Mouse (Mus musculus): ENCODE results near the gene Strn4. TPM values are rescaled to one million over a fixed set of nuclear protein-coding genes. Genes with fewer than 3 reads are reported as not detected.

Strn4 gene
- polyA plus RNA-seq, 1 experiment: 83.0 TPM

- Histone ChIP-seq H3K27me3 (replicated peaks) (peaks cover 5% of the 10 kb centered on the region), H3K4me3 (replicated peaks) (no peak overlapping the region), H3K36me3 (replicated peaks; ENCODE audit: low read length) (peaks cover 62% of the 10 kb centered on the region), H3K9me3 (no peaks in the 10 kb centered on the region), H3K4me1 (peaks cover 31% of the 10 kb centered on the region)
- no peak for TF ChIP-seq FLI1 (IDR thresholded peaks at IDR 0.05; ENCODE audit: low read length)
- no peak for TF ChIP-seq GATA1 (IDR thresholded peaks at IDR 0.05; ENCODE audit: borderline replicate concordance, low read length)
Observed at GRCm38 (mm10) chr7:16871600-16871999, 55.9 kb downstream of the Strn4 start.

- Histone ChIP-seq H3K27me3 (replicated peaks) (peaks cover 9% of the 10 kb centered on the region), H3K4me3 (replicated peaks) (no peak overlapping the region), H3K36me3 (replicated peaks; ENCODE audit: low read length) (peaks cover 53% of the 10 kb centered on the region), H3K9me3 (no peaks in the 10 kb centered on the region), H3K4me1 (peaks cover 38% of the 10 kb centered on the region)
- TF ChIP-seq GATA1 (IDR thresholded peaks at IDR 0.05; ENCODE audit: borderline replicate concordance, low read length): no peak
- TF ChIP-seq FLI1 (IDR thresholded peaks at IDR 0.05; ENCODE audit: low read length): no peak
Observed at GRCm38 (mm10) chr7:16872478-16872877, 56.8 kb downstream of the Strn4 start.

GRCm38 (mm10) chr7:16873392-16873791, 57.7 kb downstream of the Strn4 start:
- H3K36me3 ChIP-seq (replicated peaks; ENCODE audit: low read length): peaks cover 45% of the 10 kb centered on the region
- H3K9me3 ChIP-seq: no peaks in the 10 kb centered on the region
- peaks cover 38% of the 10 kb centered on the region for H3K4me1 ChIP-seq
- peaks cover 9% of the 10 kb centered on the region for H3K27me3 ChIP-seq (replicated peaks)
- H3K4me3 ChIP-seq (replicated peaks): no peak overlapping the region
- no peak for TF ChIP-seq FLI1 (IDR thresholded peaks at IDR 0.05; ENCODE audit: low read length)
- TF ChIP-seq GATA1 (IDR thresholded peaks at IDR 0.05; ENCODE audit: borderline replicate concordance, low read length): no peak

- Histone ChIP-seq H3K9me3 (no peaks in the 10 kb centered on the region), H3K36me3 (replicated peaks; ENCODE audit: low read length) (peaks cover 37% of the 10 kb centered on the region), H3K27me3 (replicated peaks) (peaks cover 11% of the 10 kb centered on the region), H3K4me3 (replicated peaks) (peak overlapping the region; percentile 95), H3K4me1 (peaks cover 39% of the 10 kb centered on the region)
- no peak for TF ChIP-seq FLI1 (IDR thresholded peaks at IDR 0.05; ENCODE audit: low read length)
- TF ChIP-seq GATA1 (IDR thresholded peaks at IDR 0.05; ENCODE audit: borderline replicate concordance, low read length): no peak
Observed at GRCm38 (mm10) chr7:16874190-16874589, 58.5 kb downstream of the Strn4 start.

- no peak for TF ChIP-seq GATA1 (IDR thresholded peaks at IDR 0.05; ENCODE audit: borderline replicate concordance, low read length)
- TF ChIP-seq FLI1 (IDR thresholded peaks at IDR 0.05; ENCODE audit: low read length): no peak
- H3K36me3 ChIP-seq (replicated peaks; ENCODE audit: low read length): peaks cover 31% of the 10 kb centered on the region
- H3K27me3 ChIP-seq (replicated peaks): peaks cover 13% of the 10 kb centered on the region
- peak overlapping the region; percentile 95 for H3K4me3 ChIP-seq (replicated peaks)
- H3K4me1 ChIP-seq: peaks cover 41% of the 10 kb centered on the region
- no peaks in the 10 kb centered on the region for H3K9me3 ChIP-seq
Observed at GRCm38 (mm10) chr7:16874756-16875309, 59.1 kb downstream of the Strn4 start.

DNA sequence AGATGAGACGGTGACA, 59.4 kb downstream of the Strn4 start, which contains the start of gene Dact3:
Gene Dact3 (plus strand): TSS at position 8 of the 16 bp plus-strand sequence.
- Histone ChIP-seq H3K36me3 (replicated peaks; ENCODE audit: low read length) (peaks cover 28% of the 10 kb centered on the region), H3K4me1 (peaks cover 43% of the 10 kb centered on the region), H3K9me3 (no peaks in the 10 kb centered on the region), H3K27me3 (replicated peaks) (peaks cover 13% of the 10 kb centered on the region), H3K4me3 (replicated peaks) (peak within 1 kb of the TSS; percentile 95)
- TF ChIP-seq GATA1 (IDR thresholded peaks at IDR 0.05; ENCODE audit: borderline replicate concordance, low read length) (no peak), FLI1 (IDR thresholded peaks at IDR 0.05; ENCODE audit: low read length) (no peak)

DNA sequence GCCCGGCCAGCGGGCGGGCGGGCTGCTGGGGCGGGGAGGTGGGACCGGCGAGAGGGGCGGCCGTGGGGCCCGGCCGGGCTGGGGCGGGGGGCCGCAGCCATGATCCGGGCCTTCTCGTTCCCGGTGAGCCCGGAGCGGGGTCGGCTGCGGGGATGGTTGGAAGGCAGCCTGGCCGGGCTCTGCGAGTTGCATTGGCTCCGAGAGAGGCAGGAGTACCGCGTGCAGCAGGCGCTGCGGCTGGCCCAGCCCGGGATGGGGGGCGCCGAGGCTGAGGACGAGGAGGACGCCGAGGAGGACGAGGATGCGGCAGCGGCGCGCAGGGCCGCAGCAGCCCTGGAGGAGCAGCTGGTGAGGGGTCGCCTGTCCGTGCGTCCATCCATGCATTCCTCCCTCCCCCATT, 59.6 kb downstream of the Strn4 start:
- Histone ChIP-seq H3K4me3 (replicated peaks) (peak overlapping the region; percentile 95), H3K4me1 (peaks cover 45% of the 10 kb centered on the region), H3K9me3 (no peaks in the 10 kb centered on the region), H3K27me3 (replicated peaks) (peaks cover 13% of the 10 kb centered on the region), H3K36me3 (replicated peaks; ENCODE audit: low read length) (peaks cover 26% of the 10 kb centered on the region)
- no peak for TF ChIP-seq GATA1 (IDR thresholded peaks at IDR 0.05; ENCODE audit: borderline replicate concordance, low read length)
- no peak for TF ChIP-seq FLI1 (IDR thresholded peaks at IDR 0.05; ENCODE audit: low read length)

GRCm38 (mm10) chr7:16876006-16876405, 60.3 kb downstream of the Strn4 start:
- peaks cover 18% of the 10 kb centered on the region for H3K27me3 ChIP-seq (replicated peaks)
- TF ChIP-seq FLI1 (IDR thresholded peaks at IDR 0.05; ENCODE audit: low read length) (no peak), GATA1 (IDR thresholded peaks at IDR 0.05; ENCODE audit: borderline replicate concordance, low read length) (no peak)
- H3K4me3 ChIP-seq (replicated peaks): no peak overlapping the region
- peaks cover 19% of the 10 kb centered on the region for H3K36me3 ChIP-seq (replicated peaks; ENCODE audit: low read length)
- H3K9me3 ChIP-seq: no peaks in the 10 kb centered on the region
- peaks cover 51% of the 10 kb centered on the region for H3K4me1 ChIP-seq

- TF ChIP-seq GATA1 (IDR thresholded peaks at IDR 0.05; ENCODE audit: borderline replicate concordance, low read length): no peak
- TF ChIP-seq FLI1 (IDR thresholded peaks at IDR 0.05; ENCODE audit: low read length): no peak
- peak overlapping the region; percentile 69 for H3K4me3 ChIP-seq (replicated peaks)
- no peaks in the 10 kb centered on the region for H3K9me3 ChIP-seq
- peaks cover 51% of the 10 kb centered on the region for H3K4me1 ChIP-seq
- peaks cover 23% of the 10 kb centered on the region for H3K27me3 ChIP-seq (replicated peaks)
- H3K36me3 ChIP-seq (replicated peaks; ENCODE audit: low read length): peaks cover 13% of the 10 kb centered on the region
Observed at GRCm38 (mm10) chr7:16876608-16877007, 60.9 kb downstream of the Strn4 start.

GRCm38 (mm10) chr7:16877717-16878116, 62.0 kb downstream of the Strn4 start:
- Histone ChIP-seq H3K4me3 (replicated peaks) (no peak overlapping the region), H3K27me3 (replicated peaks) (peaks cover 31% of the 10 kb centered on the region), H3K36me3 (replicated peaks; ENCODE audit: low read length) (peaks cover 2% of the 10 kb centered on the region), H3K4me1 (peaks cover 51% of the 10 kb centered on the region), H3K9me3 (peaks cover 8% of the 10 kb centered on the region; the same call in 1 of the 2 replicates)
- TF ChIP-seq GATA1 (IDR thresholded peaks at IDR 0.05; ENCODE audit: borderline replicate concordance, low read length): no peak
- TF ChIP-seq FLI1 (IDR thresholded peaks at IDR 0.05; ENCODE audit: low read length): no peak

Measured in megakaryocyte, embryonic 14.5 days (primary cell).